Mouse (Mus musculus) urinary bladder, adult 18-20 months (tissue): Measurements from ENCODE around the gene Vmn1r72.
"Not testable (repeated sequence)": the region's sequence is repeated elsewhere in the genome, so short reads cannot be mapped to it uniquely, and the experiment has no call there.

Experiments
- DNase-seq, 2 experiments: peaks; one replicate each; pipeline ENCODE4 v3.0.0; 2022; ENCODE audit warnings: low spot score in 2 of 2, mixed read lengths in 2 of 2

Gene Vmn1r72

GRCm38 (mm10) chr7:11680047-11680446 lies at the start of gene Vmn1r72:
Vmn1r72 (minus strand) TSS chr7:11680147.
- not testable (repeated sequence) for DNase-seq

- DNase-seq: peak in 1 of 2 experiments; percentile 0
These were observed 62.9 kb downstream of the Vmn1r72 start for GRCm38 (mm10) chr7:11617082-11617481.
